Mouse (Mus musculus) embryo, embryonic 10 days (tissue): ENCODE results near the gene Slc35c2.

ENCODE experiments used
- DNase-seq: peaks from one replicate; pipeline ENCODE4 v3.0.0-alpha.2; 2015; ENCODE audit warnings: low spot score

Slc35c2 gene

DNA sequence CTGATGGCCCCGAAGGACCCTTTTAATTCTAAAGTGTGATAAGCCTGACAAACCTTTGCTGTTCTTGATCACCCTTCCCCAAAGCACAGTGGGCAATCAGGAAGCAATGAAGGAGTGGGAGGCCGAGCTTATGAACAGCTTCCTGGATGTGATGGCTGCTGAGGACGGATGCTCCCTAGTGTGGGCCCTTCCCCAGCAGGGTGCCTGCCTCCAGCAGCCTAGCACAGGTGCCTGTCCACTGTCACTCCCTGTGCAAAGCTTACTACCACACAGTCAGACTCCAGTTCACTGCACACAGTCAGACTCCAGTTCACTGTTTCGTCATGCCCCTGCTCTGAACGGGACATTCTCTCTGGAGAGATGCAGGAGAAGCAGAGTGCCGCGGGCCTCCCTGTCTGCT is 24.7 kb upstream of the Slc35c2 start:
- no peak for DNase-seq

DNA sequence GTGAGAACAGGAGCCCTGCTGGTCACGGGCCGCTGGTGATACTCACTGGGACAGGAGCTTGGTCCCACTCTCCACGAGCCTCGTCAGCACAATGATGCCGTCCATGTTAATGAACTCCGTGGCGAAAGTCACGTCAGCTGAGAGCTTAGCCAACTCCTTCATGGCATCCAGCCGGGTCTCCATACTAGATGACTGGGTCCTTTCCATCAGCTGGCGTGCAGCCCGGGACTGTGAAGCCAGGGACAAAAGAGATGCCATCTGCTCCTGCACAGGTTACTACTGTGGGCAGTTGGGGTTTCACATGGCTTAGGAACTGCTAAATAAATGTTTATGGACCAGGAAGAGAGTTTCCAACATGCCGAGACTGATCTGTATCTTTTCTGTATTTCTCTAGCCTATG is 23.9 kb upstream of the Slc35c2 start:
- DNase-seq, result no peak

DNA sequence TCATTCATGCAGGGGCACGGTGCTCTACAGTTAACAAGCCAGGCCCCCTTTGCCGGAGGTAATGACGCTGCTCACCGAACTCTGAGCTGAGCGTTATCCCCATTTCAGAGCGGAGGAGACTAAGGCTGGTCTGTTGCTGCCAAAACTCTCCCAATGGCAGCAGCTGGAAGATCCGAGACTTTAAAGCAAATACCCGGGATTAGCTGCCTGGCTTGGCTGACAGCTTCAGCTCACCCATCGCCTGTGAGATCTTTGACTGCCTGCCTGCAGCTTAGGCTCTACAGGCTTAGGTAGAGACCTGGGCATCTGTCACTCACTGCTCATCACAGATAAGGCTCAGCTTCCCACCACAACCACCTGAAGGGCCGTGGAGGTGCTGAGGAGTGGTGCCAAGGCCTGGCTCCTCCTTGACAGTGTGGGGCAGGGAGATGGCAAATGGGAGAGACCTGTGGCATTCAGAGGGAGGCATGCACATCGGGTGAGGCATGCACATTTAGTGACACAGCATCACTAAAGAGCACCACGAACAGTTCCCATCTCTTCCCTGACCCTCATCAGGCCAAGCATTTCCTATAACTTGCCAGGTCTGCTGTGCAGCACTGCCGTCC is 23.3 kb upstream of the Slc35c2 start:
- DNase-seq, result no peak

DNA sequence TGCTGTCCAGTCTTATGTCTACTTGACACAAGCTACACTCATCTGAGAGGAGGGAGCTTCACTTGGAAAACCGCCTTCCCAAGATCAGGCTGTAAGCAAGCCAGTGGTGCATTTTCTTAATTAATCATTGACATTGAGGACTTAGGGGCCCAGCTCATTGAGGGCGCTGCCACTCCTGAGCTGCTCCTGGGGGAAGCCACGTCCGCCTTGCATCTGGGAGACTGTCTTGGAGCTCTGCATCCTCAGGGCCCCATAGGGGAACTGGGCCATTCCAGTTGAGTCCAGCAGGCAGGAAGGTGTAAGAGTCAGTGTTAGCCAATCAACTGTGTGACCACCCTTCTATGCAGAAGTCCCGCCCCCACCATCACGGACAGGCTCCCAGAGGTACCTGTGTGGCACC is 20.1 kb upstream of the Slc35c2 start:
- DNase-seq, result no peak

DNA sequence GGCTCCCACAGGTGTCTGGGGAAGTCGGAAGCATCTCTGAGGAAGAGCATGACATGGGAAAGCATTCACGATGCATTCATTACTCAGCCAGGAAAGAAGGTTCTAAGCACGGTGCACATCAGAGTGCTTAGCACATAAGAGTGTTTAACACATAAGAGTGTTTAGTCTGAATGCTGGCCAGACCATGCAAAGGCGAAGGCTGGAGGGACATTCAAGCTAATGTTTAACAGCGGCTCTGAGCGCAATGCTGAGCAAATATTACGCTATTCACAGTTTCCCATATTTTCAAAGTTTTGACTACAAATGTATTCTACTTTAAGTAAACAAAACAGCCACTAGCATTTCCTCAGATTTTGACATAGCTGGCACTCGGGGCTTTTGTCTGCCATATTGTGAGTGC is 17.8 kb upstream of the Slc35c2 start:
- DNase-seq, result no peak

DNA sequence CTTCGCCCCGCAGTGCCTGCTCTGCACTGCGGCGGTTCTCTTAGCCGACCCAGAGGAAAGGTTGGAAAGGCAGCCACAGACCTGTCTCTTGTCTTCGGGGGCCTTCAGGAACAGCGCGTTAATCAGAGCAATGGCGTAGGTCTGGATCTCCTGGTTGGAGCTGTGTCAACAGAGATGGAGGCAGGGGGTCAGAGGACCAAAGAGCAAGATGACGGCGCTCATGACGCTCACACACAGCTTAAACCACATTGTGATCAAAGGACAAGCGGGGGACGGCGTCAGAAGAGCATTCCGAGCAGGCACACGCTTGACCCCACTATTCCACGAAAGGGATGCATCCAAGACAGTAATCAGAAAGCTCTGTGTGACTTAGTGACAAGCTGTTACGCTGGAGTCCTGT is 17.1 kb upstream of the Slc35c2 start:
- DNase-seq, result no peak

DNA sequence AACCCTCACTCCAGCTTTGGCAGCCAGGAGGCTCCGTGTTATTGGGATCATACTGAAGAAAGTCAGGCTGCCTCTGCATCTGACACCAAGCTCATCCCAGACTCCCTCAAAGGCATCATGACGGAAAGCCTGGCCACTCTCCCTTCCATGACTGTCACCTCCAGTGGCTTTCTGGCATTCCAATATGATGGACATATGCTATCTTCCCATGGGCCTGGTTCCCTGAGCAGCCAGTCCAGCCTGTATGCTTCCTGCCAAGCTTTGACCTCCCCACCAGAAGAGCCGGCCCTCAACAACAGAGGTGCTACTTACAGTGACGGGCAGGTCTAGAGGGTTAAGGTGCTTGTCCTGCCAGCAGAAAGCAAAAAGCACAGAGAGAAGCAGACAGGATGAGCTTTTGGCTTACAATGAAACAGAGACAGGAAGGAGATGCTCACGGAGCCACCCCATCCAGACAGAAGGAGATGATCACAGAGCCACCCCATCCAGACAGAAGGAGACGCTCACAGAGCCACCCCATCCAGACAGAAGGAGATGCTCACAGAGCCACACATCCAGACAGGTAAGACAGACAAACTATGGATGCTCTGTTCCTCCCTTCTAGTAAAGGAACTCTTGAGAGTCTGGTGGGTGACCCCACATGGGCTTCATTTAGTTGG is 15.8 kb upstream of the Slc35c2 start:
- DNase-seq, result no peak

DNA sequence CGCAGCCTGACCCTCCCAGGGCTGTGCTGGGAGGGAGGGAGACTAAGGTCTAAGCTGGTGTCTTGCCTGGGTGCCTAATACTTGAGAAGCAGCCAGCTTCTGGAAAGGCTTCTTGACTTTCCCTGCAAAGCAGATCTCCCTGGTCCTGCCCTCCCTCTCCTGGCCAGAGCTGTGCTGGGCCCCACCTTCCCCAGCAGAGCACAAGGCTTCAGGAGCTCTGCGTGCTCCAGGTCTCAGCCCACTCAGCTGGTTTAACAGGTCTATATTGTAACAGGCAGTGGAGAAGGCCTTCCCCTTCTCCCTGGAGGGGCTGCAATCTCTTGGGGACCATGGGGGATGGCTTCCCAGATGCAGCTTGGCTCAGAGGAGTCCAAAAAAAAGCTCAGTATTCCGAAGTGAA is 13.7 kb upstream of the Slc35c2 start:
- no peak for DNase-seq

DNA sequence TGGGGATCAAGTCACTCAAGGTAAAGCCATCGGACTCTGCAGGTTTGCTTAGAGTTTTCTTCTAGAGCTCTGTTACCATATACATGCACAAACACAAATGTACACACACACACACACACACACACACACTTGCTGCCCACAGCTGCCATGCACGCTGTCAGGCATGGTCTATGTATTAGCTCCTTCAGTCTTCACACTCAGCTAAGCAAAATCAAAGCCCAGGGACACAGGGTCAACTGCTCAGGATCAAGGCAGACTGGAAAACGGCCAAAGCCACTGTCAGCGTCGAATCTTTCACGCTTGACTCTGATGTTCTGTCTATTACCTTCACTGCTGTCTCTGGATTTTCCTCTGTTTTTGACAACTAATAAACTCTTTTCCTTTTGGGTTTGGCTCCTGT is 13.2 kb upstream of the Slc35c2 start:
- DNase-seq, result no peak

DNA sequence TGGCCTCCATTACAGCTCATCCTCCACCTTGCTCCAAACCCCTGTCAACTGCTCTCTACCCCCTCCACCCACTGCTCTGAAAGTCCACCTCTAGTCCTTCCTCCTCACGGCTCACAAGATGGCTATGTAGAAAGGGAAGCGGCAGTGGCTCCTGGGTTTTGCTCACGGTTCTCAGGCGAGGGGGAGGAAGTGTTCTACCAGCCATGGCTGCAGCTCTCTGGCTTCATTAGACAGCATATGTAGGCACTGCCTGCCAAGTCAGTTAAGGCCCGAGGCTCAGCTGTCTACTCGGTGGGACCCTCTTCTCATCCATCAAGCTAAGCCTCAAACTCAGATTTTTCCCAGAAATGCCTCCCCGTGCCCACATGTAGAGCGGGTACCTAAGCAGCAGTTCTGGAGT is 12.8 kb upstream of the Slc35c2 start:
- no peak for DNase-seq

DNA sequence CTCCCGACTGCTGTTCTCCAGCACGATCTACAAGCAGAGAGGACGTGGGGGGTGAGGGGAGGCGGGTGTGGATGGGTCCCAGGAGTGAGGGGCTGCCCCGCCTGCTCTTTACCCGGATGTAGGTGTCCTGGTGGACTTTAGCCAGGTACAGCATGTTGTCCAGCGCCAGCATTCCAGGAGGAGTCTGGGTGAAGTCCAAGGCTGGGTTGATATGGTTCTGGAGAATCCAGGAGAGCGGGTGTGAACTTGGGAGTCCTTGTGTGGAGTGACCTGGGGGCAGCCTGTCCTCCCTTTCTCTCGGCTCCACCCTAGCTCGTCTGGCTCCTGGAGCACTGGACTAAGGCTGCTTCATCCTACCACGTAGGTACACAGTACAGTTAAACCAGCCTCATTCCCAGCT is 9.8 kb upstream of the Slc35c2 start:
- no peak for DNase-seq

DNA sequence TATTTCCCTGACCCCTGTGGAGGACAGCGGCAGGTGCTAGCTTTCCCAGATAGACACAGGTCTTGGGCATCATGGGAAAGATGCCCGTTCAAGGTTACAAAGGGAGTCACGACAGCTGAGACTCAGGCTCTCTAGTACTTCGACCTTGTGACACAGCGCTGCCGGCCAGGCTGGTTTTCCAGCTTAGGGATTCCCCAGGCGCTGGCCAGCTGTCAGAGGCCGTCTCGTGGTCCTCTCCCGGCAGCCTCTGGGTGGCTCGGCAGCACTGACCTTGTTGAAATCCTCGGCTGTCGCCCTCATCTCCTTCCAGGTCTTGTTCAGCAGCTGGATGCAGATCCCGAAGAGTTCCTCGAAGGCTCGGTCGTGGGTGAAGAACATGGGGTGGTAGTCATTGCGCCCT is 8.9 kb upstream of the Slc35c2 start:
- DNase-seq, result no peak

DNA sequence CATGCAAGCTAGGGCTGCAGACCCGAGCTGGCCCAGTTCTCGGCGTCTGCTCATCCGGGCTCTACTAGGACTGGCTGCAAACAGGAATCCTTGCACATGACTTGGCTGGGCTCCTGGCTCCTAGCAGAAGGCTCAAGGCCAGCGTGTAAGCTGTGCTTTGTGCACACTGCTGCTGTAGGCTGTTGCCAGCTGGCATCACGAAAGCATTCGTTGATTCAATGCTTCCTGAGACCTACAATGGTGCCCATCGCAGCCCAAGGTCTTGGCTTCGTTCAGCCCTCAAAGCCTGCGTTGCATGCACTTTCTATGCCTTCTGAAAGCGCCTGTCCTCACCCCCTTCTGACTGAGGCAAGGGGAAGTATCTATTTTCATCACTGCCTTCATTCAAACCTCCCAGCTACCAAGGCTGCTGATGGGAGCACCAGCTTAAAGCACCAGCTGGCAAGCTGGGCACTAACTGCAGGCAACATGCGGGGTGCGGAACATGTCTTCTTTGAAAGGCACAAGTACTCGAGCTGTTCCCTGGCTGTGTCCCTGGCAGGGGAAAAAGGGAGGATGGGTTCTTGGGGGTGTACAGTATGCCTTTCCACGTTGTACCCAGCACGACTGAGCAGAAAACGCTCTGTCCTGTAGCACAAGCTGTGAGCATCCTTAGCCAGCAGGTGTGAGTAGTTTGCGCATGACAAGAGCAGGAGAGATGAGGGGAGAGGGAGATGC is 804 bp upstream of the Slc35c2 start:
- DNase-seq, result no peak

DNA sequence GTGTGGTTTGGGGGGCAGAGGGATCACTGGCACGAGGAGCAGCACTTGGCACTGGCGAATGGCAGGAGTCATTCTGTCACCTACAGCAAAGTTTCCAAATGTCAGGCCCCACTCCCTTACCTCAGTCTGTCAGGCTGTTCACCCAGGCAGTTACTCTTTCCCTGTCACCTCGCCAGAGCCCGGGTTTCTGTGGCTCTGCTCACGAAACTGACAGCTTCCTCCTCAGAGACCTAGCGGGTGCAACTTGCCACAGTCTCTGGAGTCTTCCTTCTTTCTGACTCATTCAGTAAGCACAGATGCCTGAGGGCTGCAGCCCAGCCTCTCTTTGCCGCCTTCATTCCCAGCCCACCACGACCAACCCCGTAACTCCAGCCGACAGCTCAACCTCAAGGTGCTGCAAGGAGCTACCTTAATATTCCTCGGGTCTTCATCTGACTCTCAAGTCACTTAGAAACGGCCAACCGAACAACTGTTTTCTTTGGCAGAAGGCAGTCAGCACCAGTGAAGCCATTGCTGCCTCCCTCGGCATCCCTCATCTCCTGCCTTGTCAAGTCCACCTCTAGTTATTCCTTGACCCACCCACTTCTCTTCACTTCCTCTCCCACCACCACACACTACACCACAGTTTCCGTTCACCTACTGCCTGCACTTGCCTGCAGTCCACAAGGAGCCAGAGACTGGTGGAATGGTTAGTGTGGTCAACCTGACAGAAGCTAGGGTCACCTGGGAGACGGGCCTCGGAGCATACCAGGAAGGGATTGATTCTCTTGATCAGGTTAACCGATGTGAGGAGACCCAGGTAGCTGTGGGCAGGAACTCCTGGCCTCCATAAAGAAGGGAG is 1.1 kb downstream of the Slc35c2 start:
- no peak for DNase-seq

DNA sequence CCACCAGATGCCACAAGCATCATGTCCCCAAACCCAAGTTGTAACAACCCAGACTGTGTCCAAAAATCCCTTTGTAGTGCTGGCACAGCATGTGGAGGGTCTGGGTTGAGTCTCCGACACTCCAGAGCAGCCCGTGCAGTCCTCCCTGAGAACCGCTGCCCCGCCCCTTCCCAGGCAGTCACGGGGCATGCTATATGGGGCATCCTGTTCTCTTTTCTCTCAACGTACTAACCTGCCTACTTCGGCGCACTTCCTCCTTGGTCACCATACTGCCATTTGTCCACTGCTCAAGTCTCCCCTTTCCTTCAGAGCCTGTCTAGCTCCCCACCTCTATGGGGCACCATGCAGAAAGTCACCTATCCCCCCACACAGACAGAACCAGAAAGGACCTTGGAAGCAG is 2.0 kb downstream of the Slc35c2 start:
- no peak for DNase-seq

DNA sequence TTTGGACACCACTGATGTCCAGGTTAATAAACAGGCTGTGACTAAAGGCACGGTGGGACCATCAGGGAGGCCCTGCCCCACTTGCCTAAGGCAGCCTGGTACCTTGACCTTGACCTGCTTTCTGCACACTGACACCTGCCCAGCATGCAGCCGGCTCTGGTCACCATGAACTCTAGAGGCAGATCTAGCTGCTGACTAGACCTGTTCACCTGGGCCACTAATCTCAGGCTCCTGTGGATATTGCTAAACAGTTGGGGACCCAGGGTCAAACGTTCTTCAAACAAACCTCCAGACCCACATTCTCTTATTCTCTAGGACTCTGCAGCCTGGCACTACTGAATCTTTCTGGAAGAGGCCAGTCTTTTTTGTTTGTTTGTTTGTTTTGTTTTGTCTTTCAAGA is 2.6 kb downstream of the Slc35c2 start:
- DNase-seq, result no peak

DNA sequence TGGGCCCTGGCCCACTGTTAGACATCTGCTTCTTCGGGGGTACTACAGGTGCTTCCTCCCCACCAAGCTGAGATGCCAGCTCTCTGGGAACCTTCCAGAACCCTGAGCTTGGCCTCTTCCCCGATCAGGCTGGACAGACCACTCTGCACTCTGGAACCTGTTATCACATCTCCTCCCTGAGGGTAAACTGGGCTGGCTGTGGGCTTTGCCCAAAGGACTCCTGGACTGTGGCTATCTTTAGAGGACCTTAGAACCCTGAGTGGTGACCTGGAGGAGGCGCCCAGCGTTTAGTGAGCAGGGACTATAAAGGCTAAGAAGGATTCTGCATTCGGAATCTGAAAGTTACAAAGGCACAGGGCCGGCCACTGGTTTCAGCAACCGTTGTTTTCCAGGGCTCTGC is 3.3 kb downstream of the Slc35c2 start:
- DNase-seq, result no peak

DNA sequence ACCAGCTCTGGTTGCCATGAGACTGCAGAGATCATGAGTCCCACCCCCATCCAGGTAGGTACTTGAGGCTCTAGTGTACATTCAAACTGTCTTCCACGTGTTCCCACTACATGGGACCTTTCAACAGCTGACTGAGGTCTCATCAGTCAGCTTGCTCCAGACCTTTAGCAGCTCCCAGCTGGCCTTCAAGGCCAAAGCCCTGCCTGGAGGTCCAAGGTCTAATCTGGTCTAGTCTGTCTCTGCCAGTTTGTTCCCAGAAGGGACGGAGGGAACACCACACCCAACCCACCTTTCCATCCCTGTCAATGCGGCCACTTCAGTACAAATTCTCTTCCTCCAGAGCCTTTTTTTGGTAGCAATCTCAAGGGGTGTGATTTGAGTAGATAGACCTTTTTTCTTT is 4.0 kb downstream of the Slc35c2 start:
- DNase-seq, result no peak

DNA sequence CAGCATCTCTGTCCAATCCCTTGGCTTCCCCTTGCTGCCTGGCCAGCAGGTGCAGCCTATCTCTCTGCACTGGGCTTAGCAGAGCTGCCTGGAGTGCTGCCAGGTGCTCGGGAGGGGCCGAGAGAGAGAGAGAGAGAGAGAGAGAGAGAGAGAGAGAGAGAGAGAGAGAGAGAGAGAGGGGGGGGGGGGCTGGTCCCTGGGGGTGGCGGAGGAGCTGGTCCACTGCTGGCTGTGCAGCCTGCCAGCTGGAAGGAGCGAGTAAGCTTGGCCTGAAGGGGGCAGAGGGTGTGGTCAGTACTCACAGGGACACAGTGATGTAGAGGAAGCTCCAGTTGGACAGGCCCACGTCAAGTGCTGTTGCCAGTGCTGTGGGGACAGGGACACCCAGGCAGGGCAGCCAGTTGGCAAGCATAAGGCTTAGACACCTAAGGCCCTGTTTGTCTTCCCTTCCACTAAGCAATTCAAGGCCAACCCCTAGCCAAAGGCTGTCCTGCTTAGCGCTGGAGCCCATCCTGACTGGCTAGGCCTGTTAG is 5.8 kb downstream of the Slc35c2 start:
- DNase-seq, result no peak

DNA sequence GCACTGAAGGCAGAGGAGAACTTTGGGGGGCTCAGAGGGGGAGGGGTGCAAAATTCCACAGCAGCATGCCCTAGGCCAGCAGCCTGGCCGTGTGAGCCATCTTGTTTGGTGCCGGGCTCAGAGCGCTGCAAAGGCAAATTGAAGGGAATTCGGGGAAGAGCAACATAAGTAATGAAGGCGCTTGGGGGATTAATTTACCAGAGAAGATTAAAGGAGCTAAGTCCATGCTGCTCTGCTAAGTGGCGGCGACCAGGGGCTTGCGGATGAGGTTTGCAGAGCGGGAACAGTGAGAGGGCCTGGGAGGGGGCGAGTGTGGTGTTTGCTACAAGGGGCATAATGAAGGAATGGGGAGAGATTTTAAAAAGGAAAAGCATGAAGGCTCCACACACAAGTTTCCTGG is 8.3 kb downstream of the Slc35c2 start:
- no peak for DNase-seq

DNA sequence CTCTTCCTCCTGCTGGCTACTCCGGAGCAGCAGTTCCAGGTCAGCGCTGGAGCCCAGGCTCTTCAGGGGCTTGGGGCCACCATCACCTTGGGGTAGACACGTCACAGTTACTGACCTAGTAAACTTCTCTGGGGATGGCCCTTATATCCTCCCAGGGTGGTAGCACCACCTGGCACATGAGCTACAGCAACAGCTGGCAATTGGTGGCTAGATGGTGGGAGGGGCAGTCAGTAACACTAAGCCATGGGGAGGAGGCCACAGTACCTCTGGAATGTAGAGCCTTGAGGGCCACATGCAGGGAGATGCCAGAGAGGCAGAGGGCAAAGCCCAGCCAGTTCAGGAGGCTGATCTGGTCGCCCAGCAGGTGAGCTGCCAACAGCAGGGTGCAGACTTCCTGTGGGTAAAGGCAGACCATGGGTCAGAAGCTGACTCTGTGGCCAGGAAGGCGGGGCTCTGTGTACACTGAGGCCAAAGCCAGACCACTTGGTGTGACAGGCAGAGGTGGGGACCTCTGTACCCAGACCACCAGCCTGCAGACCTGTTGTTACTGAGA is 10.4 kb downstream of the Slc35c2 start:
- DNase-seq, result no peak

DNA sequence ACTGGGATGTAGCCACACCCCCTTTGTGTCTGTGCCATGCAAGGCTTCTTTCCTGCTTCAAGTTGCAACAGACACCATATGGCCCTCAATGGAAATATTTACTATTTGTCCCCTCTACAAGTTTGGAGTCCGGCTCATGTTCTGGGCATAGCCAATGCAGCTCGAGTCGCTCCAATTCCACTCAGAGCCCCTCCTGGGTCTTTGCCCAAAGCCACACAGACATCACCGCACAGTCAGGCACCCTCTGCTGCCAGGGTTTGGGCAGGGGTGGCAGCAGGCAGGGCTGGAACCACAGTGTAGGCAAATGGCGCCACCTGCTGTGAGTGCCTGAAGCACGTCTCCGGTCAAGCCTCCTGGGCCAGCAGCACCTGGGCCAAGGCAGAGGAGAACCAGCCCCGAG is 11.8 kb downstream of the Slc35c2 start:
- DNase-seq, result peak; percentile 87
